Mouse (Mus musculus) left cerebral cortex, adult 18-20 months (tissue): ENCODE data around the gene Echs1. TPM values are rescaled to one million over a fixed set of nuclear protein-coding genes. Genes with fewer than 3 reads are reported as not detected.

ENCODE experiments used
- DNase-seq, 2 experiments: peaks; one replicate each; pipeline ENCODE4 v3.0.0; 2021 to 2022; ENCODE audit warnings: low spot score in 2 of 2, mixed read lengths in 1 of 2
- total RNA-seq, 2 experiments: library from RNA; stranded (reverse); gene quantifications; 2 replicates each; pipeline ENCODE4 v1.2.3; 2021

The Echs1 gene
- total RNA-seq, 2 experiments from 2014 or later, result 54.7 to 55.9 TPM

DNA sequence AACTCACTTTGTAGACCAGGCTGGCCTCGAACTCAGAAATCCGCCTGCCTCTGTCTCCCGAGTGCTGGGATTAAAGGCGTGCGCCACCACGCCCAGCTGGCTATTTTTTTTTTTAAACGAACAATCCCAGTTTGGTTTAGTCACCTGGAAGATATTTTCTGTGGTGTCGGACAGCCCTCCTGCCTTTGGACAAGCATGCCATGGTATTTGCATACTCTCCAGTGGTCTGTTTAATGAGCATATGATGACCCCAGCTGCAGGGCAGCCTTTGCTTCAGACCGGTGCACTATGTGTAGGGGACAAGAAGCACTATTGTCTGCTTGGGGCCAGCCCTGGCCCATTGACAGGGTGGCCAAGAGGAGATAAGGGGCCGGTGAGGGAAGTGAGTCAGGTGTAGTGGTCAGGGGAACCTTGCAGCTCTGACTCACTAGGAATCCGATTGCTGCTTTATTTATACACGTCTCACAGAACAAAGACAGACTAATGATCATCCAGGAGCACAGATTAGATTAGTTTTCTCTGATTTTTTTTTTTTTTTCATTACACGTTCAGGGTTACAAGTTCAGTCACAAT, 5.1 kb upstream of the Echs1 start:
- DNase-seq, result no peak

DNA sequence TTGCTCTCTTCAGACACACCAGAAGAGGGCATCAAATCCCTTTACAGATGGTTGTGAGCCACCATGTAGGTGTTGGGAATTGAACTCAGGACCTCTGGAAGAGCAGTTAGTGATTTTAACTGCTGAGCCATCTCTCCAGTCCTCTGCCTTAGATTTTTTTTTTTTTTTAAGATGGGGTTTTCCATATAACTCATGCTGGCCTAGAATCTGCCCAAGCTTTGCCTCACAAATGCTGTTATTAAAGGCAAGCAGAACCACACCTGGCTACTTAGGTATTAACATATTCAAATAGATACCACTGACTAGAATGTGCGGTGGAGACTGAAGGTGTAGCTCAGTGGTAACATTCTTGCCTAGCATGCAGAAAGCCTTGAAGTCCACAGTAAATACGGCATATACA, 4.2 kb upstream of the Echs1 start:
- DNase-seq, result no peak

DNA sequence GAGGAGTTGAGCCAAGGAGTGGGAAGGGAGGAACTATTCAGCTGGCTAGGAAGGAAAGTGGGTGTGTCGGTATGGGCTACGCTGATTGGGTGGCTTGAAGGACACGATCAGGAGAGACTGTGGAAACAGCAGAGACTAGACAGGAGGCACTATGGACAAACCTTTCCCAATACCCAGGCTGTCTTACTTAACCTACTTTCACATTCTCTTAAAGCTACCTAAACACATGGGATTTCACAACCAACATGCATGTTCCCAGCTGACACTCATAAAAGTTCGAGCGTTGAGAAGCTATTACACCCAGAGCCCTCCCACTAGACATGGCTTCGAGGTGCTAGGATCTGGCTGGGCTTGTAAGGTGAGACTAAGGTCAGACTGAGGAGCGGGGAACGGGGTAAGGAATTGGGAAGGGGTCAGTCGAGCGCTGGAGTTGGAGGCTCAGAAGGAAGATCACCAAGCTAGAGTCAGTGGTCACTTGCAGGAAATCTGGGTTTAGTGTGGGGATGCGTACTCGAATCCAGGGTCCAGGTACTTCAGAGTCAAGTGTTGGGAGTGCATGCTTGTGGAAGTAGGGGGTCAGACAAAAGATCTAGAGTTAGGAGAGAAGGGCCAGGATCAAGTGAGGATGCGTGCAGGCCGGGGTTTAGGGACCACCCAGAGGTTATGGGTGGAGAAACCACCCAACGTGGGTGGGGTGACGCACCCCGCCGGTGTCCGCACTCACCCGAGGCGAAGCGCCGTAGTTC, 520 bp downstream of the Echs1 start, which contains the start of gene Paox:
Gene Paox (plus strand): TSS at position 217 of the 746 bp plus-strand sequence.
- peak; percentile 47 to 53 for DNase-seq

DNA sequence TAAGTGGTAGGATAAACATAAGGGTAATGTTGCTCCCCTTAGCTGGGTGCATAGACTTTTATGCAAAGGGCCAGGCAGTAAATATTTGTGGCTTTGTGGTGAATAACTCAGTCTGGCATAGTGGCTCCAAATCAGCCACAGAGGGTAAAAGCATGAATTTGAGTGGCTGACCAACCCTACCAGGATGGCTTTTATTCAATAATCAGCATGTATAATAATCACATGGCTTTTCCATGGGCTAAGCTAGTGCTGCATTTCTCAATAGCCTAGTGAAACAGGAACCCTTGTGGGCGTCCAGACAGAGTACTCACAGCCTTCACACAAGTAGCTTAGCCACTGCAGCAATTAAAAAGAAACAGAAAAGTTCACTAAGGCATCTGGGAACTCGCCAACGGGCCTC, 4.3 kb downstream of the Echs1 start:
- no peak for DNase-seq

DNA sequence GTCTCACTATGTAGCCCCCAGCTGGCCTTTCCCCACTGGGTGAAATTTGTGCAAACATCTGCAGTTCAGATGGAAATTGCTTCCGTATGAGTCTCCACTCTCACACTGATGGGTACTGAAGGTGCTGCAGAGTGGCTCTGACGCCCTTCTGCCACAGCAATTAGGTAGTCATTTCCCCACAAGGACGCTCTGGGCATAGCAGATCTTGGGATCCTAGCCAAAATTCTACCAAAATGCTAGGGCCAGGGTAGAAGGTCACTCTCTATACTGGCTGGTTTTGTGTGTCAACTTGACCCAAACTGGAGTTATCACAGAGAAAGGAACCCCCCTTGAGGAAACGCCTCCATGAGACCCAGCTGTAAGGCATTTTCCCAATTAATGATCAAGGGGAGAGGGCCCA, 12.3 kb downstream of the Echs1 start:
- no peak for DNase-seq

DNA sequence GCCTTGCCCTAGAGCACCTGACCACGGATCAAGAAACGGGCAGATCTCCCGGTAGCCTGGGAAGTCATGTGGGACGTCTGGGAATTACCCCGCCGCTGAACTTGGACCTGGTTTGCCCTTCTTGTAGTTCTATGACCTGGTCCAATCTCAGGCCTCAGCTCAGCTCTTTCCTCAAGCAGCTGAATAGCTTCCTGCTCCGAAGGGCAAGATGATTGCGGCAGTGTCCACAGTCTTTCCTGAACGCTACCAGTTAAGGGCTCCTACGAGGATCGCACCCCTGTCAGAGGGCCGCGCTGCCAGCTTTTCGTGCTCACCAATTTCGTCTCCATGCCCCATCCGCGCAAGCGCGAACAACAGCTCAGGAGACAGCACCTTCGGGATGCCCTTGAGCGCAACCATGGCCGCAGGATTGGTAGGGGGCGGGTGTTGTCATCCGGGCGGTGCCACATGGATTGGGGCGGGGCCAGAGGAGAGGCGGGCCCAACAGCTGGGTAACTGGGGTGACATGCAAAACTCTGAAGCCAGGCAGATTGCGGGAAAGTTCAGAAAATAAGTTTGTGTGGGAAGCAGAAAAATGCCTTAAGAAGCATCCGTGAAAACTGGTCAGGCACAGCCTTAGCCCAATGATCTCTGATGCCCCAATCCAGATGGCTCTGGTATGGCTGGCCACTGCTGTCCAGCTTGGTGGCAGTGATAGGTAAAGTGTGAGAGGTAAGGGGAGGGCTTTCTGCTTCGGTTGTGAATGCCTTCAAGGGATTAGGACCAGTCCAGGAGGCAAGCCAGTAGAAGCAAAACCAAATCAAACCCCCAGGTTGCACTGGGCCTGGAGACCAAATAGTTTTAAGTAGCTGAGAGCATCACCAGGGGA, 14.0 kb downstream of the Echs1 start, which contains the start of gene Fuom:
Gene Fuom (minus strand): TSS at position 449 of the 868 bp plus-strand sequence.
- peak; percentile 79 to 84 for DNase-seq

DNA sequence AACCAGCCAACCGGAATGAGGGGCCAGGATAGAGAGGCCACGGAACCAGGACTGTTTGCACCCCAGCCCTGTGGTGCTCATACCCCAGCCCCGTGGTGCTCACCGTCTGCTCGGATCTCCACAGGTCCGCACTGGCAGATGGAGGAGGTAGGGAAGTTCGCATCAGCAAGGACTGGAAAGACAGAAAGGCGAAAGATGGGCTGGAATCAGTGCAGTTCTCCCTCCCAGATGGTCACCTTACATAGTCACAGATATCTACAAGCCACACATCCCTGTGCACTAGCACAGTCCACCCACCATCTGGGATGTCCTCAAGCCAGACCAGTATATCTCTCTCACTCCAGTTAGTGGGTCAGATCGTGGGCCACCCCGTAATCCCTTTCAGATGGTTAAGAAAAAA, 14.8 kb downstream of the Echs1 start:
- peak in 1 of 2 experiments; percentile 27 for DNase-seq

DNA sequence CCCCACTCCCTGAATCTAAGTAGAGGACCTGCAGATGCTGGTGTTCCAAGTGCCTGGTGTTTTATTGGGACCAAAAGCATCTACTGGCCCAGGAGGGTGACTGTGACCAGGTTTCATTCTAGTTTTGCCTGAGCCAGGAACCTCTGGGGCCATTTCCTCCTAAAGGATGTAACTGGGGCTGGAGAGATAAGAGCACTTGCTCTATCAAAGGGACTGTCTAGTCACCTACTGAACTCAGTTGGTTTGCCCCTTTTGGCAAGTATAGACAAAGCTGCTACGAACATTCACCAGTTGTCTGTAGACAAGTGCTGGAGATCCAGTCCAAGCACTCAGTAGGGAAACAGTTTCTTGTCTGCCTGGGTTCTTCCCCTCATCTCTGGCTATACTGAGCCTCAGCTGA, 17.8 kb downstream of the Echs1 start:
- DNase-seq, result no peak

DNA sequence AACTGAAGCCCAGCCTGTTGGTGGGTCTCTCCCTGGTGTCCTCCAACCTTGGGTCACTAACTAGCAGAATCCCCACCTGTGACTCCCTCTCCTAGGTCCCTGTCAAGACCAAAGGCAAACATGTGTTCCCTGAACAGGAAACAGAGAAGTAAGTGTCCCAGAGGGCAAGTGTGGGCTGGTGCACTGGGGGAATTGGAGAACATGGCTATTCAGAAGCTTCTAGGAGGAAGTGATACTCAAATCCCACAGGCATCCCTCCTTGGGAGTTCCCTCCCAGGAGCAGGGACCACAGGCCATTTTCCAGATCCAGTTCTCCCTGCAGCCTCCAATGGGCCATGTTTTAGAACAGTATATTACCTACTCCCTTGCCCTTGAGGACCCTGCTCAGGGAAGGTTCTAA, 20.2 kb downstream of the Echs1 start:
- DNase-seq, result no peak

DNA sequence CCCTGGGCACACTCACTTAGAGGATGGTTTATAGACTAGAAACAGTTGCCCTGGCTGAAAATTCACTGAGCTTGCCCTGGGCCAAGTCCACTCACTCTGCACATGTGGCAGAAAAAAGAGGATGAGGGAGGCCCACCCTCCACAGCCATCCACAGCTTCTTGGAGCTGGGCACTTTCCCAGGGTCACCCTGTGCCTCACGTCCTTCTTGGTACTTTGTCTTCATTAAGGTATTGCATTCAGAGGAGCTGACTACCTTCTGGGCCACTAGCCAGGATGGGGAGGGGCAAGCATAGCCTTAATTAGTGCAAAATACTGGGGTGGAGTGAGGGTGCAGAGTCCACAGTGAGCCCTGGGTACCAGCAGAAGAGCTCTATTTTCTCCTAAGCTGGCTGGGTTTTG, 20.7 kb downstream of the Echs1 start:
- no peak for DNase-seq

DNA sequence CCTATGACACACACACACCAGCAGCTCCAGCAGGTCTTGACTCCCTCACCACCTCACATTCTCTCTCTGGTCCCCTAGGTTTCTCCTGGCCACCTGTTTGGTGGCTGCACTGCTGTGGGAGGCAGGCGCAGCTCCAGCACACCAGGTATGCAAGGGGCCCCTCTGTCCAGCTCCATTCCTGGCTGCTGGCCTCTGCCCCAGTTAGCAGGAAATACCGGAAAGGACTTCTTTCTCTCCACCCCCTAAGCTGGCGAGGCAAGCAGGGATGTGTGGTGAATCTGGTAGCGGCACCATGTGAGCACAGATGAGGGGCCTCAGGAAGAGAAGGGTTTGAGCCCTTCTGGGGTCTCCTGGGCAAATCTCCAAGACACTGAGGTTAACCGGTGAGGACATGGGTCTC, 21.3 kb downstream of the Echs1 start:
- DNase-seq, result no peak

DNA sequence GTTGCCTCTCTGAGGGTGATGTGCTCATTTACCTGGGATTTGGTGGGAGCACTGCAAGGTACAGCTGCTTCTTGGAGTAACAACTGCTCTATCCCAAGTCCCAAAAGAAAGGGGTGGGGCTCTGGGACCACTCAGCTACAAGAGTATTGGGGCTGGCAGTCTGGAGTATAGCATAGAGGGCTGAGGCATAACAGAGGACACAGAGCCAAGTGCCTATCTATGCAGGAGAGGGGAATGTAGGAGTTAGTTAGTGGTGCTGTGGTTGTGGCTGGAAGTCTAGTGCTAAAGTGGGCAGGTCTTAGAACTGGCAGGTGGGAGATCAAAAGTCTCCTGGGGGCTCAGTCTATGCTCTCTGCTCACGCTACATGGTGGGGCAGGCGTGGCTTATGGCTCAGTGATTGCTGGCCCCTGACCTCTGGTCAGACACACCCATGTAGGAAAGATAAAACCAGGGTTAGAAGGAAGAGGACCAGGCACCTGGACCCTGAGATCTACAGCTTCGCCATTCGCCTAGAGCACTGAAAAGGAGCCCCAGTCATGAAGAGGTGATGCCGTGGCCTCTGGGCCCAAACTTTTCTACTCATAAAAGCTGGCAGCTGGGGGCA, 23.2 kb downstream of the Echs1 start, which contains the start of gene Prap1:
Gene Prap1 (plus strand): TSS at position 472 of the 605 bp plus-strand sequence.
- no peak for DNase-seq

DNA sequence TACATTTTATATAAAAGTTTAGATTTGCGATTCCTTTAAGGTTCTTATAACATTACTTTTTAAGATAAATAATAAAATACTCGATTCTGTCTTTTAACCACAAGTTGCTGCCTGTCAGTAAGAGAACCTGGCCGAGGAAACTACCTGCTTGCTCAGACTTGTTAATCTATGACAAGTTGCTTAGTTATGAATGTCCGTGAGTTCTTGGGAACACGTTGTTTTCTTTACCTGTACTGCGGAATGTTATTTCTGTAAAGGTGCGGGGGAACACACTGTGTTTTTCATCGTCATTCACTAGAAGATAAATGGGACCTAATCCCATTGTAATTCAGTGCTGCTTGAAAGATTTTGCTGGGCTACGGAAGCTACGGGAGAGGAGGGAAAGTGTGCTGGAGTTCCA, 25.7 kb downstream of the Echs1 start:
- DNase-seq, result no peak

DNA sequence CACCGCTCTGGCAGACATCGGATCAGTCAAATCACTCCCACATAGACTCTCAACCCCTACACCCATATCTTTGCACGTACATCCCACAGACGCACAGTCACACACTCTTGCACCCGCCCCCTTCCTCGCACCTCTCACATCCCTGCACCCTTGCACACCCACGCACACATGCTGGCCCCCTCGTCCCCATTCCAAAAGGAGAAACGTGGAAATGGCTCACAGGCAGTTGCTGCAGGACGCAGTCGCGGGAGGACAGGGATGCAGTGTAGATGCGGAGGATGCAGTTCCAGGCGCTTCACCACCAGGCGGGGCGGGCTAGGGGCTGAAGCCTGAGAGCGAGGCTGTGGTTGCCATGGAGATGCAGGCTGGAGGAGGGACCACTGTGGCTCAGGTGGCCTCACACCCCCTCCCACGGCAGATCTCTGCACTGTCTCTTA, 34.0 kb downstream of the Echs1 start, which contains the start of gene Caly:
Gene Caly (minus strand): TSS at position 307 of the 437 bp plus-strand sequence.
- peak; percentile 90 to 93 for DNase-seq

DNA sequence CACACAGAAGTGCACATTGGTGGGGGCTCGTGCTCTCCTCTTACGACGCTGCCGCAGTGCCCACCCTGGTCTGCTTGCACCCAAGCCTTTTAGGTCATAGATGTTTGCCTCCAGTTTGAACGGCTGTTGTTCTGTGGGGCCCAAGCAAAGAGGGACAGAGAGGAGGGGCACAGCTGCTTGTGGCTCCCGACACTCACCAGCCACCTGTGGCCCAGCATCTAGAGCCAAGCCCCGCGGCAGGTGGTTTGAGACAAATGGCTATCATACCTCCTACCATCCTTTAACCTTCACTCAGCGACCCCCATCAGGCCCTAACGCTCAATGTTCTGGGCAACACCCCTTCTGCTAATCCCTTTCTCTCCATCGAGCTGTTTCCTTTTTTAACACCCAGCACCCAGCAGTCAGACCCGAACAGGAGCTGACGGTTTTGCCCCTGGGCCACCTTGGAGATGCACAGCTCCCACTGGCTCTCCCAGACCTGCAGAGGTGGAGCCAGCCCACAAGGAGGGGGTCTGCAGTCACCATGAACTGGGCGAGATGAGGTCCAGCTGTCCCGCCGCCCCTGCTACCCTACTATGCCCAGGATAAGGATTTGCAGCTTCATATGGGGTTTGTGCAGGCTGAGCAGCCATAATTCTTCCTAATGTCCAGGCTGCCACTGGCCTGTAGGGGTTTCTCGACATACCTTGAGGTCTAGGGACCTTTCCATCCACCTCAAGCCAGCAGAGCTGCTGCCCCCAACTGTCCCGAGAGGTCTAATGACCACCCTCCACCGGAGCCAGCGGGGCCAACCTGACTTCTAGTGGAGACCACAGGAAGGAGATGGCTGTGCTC, 34.7 kb downstream of the Echs1 start:
- peak; percentile 40 to 61 for DNase-seq

DNA sequence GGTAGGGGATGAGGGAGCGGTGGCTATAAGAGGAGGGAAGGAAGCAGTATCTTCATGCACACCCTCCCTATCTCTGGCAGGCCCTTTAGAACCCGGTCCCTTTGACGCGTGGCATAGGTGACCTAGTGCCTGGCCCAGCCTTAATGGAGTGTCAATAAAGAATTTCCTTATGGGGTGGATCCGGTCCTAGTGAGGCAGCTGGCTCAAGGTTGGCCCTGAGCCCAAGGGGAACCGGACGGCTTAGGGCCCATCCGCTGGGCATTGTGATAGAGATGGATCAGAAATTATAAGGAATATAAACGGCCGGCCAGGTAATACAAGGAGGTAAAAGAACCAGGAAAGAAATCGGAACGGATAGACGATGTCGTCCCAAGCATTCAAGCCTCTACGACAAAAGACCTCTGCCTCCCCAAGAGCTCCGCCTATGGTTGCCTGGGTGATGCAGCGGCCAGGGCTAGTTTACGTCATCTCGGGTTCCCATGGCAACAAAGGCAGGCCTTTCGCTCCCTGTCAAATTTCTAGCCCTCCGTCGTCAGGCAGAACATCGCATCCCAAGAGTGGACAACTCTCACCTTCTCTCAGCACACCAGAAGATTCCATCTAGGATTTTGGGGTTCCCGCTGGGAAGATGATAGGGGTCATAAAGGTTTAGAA, 35.6 kb downstream of the Echs1 start:
- DNase-seq, result peak; percentile 93 to 95

DNA sequence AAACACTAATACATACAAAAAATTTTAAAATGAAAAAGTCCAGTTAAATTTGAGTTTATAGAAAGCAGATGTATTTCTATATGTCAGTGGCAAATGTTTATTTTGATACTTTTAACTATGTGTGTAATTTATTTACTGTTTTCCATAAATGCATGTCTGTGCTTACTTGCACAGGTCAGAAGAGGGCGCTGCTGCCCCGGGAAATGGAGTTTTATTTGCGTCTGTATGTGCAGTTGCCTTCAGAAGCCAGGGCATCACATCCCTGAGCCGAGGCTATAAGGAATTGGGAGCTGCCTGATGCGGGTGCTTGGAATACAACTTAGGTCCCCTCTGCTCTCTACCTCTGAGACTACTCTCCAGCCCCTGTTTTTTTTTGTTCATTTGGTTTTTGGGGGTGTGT, 37.6 kb downstream of the Echs1 start:
- peak; percentile 79 to 83 for DNase-seq

DNA sequence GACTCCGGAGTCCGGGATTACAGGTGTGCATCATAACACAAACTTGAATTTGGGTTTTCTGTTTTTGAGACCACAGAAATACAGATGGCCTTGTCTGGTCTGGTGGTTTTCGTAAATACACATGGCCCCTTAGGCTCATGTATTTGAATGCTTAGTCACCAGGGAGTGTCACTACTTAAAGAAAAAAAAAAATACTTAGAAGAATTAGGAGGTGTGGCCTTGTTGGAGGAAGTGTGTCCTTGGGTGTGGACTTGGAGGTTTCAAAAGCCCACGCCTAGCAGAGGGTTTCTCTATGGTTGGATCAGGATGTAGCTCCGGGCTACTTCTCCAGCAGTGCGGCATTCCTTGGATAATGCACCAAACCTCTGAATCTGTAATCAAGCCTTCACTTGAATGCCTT, 38.6 kb downstream of the Echs1 start:
- no peak for DNase-seq

DNA sequence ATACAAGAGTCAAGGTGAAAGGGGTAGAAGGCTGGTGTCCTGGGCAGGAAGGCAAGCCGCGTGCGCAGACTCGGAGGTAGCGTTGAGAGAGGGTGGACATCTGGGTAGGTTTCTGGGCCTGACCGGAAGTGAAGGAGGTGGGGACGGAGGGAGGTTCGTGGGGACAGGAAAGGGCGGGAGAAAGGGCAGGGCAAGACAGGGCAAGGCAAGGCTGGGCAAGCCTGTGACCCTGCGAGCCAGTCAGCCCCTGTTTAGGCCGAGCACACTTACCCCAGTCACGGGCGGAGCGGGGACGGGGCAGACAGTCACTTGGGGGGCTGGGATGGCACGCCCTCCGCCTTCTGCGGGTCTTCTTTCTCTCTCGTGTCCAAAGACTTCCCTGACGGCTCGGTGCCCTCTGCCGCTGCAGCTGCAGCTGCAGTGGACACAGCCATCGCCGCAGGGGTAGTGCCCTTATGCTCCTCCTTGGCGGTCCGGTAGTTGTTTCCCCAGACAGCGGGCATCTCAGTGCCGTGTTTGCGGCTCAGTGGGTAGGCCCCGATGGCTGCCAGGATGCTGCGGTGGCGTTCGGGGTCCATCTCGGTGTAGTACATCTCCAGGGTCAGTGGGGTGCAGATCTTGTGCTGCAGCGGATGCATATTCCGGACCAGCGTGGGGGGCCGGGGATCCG, 46.1 kb downstream of the Echs1 start:
- no peak for DNase-seq
